Mouse (Mus musculus) lung, embryonic 14.5 days (tissue): ENCODE results near the gene Ergic1. TPM values are rescaled to one million over a fixed set of nuclear protein-coding genes. Genes with fewer than 3 reads are reported as not detected.

ENCODE experiments used
- ATAC-seq: fragments of 200-750 bp; cut with Nextera tagmentation; 2 replicates; pipeline ENCODE4 v1.8.0; 2017; ENCODE audit warnings: mild to moderate bottlenecking, moderate TSS enrichment, moderate library complexity; ENCODE audit not compliant: insufficient read depth
- DNase-seq: peaks from one replicate; pipeline ENCODE4 v3.0.0-alpha.2; 2015
- H3K27ac ChIP-seq: fragments of 300-500 bp; sonication (generic); 2 replicates; pipeline ENCODE4 v1.5.1; 2014; ENCODE audit warnings: low read depth, mild to moderate bottlenecking, moderate library complexity
- H3K27me3 ChIP-seq: fragments of 300-500 bp; sonication (generic); 2 replicates; pipeline ENCODE4 v1.6.1; 2014; ENCODE audit warnings: low read length, control low read depth; ENCODE audit not compliant: insufficient read depth
- H3K36me3 ChIP-seq: fragments of 300-500 bp; sonication (generic); 2 replicates; pipeline ENCODE4 v1.6.1; 2014; ENCODE audit warnings: control low read depth; ENCODE audit not compliant: insufficient read depth
- H3K4me1 ChIP-seq: fragments of 300-500 bp; sonication (generic); 2 replicates; pipeline ENCODE4 v1.6.1; 2014; ENCODE audit warnings: antibody characterized with exemption, control low read depth; ENCODE audit not compliant: insufficient read depth
- H3K4me2 ChIP-seq: fragments of 300-500 bp; sonication (generic); 2 replicates; pipeline ENCODE4 v1.6.1; 2014; ENCODE audit warnings: mild to moderate bottlenecking
- H3K4me3 ChIP-seq: fragments of 300-500 bp; sonication (generic); 2 replicates; pipeline ENCODE4 v1.5.1; 2014; ENCODE audit warnings: low read depth, low read length
- H3K9ac ChIP-seq: fragments of 300-500 bp; sonication (generic); 2 replicates; pipeline ENCODE4 v1.6.1; 2014
- H3K9me3 ChIP-seq: fragments of 300-500 bp; sonication (generic); 2 replicates; pipeline ENCODE4 v1.6.1; 2016; ENCODE audit warnings: low read depth, low read length, control low read depth
- CTCF ChIP-seq: IDR thresholded peaks from 2 replicates; pipeline ENCODE4 v1.5.1; 2016; ENCODE audit warnings: antibody characterized with exemption, low read depth
- WGBS: fragments of 180-500 bp; shearing (Covaris S2); extraction: QIAGEN DNeasy Blood & Tissue Kit; methylation state at CpG from one replicate; pipeline ENCODE4 v1.1.7; 2014; 5-methylcytosine and 5-hydroxymethylcytosine counted together
- polyA plus RNA-seq: library from polyadenylated mRNA; unstranded; fragments of >200 nt; fragmentation: Nextera tagmentation; extraction: Ambion mirVana; gene quantifications from 2 replicates; pipeline ENCODE4 v1.2.1, GENCODE M21; 2014

Gene Ergic1
- polyA plus RNA-seq, 1 experiment from 2014 or later: 125 TPM

DNA sequence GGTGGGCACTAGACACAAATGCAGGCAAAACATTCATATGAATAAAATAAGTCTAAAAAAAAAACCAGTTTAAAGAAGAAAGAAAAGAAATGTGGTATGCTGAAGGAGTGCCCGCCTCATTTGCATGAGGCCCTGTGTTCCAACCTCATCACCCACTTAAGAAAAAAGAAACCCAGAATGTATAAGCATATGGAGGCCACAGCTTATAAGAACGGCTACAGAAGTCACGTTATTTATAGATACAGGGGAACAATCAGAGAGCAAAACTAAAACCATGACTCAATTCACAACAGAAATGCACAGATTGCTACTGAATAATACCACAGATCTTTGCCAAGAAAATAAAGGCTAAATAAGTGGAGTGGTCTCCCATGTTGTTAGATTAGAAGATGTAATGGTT is 43.0 kb upstream of the Ergic1 start:
- Histone ChIP-seq H3K27me3 (0 out of 2 replicates have a peak, but pooled peaks cover 4% of the 10 kb centered on the region), H3K36me3 (no peaks in the 10 kb centered on the region), H3K4me2 (no peak overlapping the region), H3K9ac (no peak overlapping the region), H3K4me1 (no peaks in the 10 kb centered on the region), H3K4me3 (no peak overlapping the region), H3K27ac (no peak overlapping the region), H3K9me3 (no peaks in the 10 kb centered on the region)
- DNase-seq (no peak), ATAC-seq (no peak)
- TF ChIP-seq CTCF: no peak
- WGBS: 75% methylated on average over 3 of the region's 3 CpGs

DNA sequence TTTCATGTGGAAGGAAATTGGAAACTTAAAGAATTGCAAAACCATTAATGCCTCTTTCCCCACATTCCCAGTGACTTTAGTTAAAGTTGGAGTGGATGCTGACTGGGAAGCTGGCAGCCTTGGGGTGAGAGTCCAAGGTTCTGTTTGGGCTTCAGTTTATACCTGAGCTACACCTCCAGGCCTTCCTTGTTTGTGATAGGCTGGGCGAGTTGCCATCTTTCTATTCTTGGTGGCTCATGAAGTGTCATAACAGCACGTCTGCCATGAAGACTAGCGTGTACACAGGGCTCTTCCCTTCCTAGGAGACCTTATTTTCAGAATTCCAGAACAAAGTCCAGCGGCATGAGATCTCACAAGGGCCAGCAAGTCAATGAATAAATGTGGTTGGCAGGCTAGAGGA is 38.6 kb upstream of the Ergic1 start:
- no peaks in the 10 kb centered on the region for H3K4me1 ChIP-seq
- H3K27ac ChIP-seq: no peak overlapping the region
- DNase-seq (no peak), ATAC-seq (no peak)
- 0 out of 2 replicates have a peak, but pooled peaks cover 4% of the 10 kb centered on the region for H3K27me3 ChIP-seq
- no peaks in the 10 kb centered on the region for H3K9me3 ChIP-seq
- WGBS: 52% methylated on average over 4 of the region's 4 CpGs
- H3K4me3 ChIP-seq: no peak overlapping the region
- TF ChIP-seq CTCF: no peak
- no peak overlapping the region for H3K9ac ChIP-seq
- H3K4me2 ChIP-seq: no peak overlapping the region
- no peaks in the 10 kb centered on the region for H3K36me3 ChIP-seq

DNA sequence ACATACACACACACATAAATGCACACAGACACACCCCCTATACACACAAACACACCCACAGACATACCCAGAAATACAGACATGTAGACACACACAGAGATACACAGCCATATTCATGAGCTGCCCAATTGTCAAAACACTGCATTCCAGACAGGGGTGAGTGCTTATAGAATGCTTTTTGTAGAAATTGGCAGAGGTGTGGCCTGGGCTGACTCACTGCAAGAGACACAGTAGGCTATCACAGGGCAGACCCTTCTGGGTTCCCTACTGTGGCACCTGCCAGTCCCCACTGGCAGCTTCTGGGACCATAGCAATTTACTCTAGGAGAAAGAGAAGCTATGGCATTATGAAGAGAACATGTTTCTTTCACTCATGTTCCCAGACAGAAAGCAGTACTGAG is 37.0 kb upstream of the Ergic1 start:
- ATAC-seq: no peak
- no peak overlapping the region for H3K27ac ChIP-seq
- no peak overlapping the region for H3K4me2 ChIP-seq
- no peak overlapping the region for H3K9ac ChIP-seq
- H3K27me3 ChIP-seq: no peaks in the 10 kb centered on the region
- no peaks in the 10 kb centered on the region for H3K36me3 ChIP-seq
- no peak overlapping the region for H3K4me3 ChIP-seq
- no peaks in the 10 kb centered on the region for H3K4me1 ChIP-seq
- no peak for TF ChIP-seq CTCF
- H3K9me3 ChIP-seq: no peaks in the 10 kb centered on the region
- no peak for DNase-seq

DNA sequence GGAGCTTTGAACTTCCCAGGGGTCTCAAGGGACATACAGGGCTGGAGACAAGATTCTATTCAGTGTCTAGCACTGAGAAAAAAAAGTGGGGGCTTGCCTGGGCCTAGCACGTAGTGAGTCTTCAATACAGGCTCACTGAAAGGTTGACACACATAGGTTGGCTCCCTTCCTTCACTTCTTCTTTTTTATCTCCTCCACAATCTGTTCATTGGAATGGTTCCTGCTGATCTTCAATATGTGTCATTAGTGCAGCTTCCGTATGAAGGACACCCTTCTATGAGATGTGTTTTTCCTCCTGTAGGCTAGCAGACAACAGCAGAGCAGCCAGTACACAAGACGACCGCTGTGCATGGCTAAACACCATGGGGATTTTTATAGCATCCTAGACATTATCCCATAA is 36.5 kb upstream of the Ergic1 start:
- TF ChIP-seq CTCF: no peak
- H3K4me3 ChIP-seq: no peak overlapping the region
- H3K36me3 ChIP-seq: no peaks in the 10 kb centered on the region
- H3K4me1 ChIP-seq: no peaks in the 10 kb centered on the region
- H3K4me2 ChIP-seq: no peak overlapping the region
- H3K27ac ChIP-seq: no peak overlapping the region
- DNase-seq (no peak), ATAC-seq (no peak)
- H3K9me3 ChIP-seq: no peaks in the 10 kb centered on the region
- H3K9ac ChIP-seq: no peak overlapping the region
- 87% methylated on average over 4 of the region's 4 CpGs for WGBS
- no peaks in the 10 kb centered on the region for H3K27me3 ChIP-seq

DNA sequence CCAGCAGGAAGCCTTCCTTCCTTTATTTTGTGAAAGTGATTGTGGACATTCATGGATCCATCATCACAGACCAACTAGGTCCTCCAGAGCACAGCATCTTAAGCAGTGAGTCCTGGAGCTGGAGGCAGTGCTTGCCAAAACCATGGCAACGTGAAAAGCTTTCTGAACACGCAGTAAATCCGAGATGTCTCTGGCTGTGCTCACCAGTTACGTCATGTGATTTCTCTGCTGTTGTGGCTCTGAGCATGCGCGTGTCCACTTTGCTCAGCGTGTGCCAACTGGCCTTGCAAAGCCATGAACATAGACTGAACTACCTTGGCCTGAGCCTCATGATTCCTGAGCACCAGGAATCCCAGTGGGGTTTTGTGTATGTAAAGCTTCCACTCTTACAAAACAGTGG is 36.0 kb upstream of the Ergic1 start:
- Histone ChIP-seq H3K27ac (no peak overlapping the region), H3K9me3 (no peaks in the 10 kb centered on the region), H3K27me3 (no peaks in the 10 kb centered on the region), H3K4me3 (no peak overlapping the region), H3K4me2 (no peak overlapping the region), H3K36me3 (no peaks in the 10 kb centered on the region), H3K9ac (no peak overlapping the region), H3K4me1 (no peaks in the 10 kb centered on the region)
- WGBS: 64% methylated on average over 7 of the region's 7 CpGs
- ATAC-seq: no peak
- DNase-seq: no peak
- TF ChIP-seq CTCF: no peak

DNA sequence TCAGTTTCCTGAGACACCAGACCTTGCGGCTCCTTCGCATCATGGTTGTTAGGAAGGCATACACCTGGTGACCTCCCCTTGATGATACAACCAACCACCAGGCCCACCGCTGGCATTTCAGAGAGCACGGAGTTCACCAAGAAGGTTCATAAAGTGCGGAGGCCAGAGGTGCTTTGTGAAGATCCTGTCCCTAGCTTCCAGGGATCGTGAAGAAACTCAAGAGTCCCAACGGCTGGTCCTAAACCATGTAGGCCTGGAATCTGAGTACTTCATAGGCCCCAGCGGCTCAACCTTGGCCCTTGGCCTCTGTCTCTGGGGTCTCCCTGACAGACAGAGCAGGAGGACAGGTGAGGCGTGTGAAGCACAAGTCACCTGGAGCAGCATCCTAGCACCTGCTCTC is 34.0 kb upstream of the Ergic1 start:
- no peak for TF ChIP-seq CTCF
- Histone ChIP-seq H3K27ac (no peak overlapping the region), H3K4me3 (no peak overlapping the region), H3K4me1 (no peaks in the 10 kb centered on the region), H3K27me3 (no peaks in the 10 kb centered on the region), H3K9me3 (no peaks in the 10 kb centered on the region), H3K9ac (no peak overlapping the region), H3K36me3 (no peaks in the 10 kb centered on the region), H3K4me2 (no peak overlapping the region)
- no peak for DNase-seq
- no peak for ATAC-seq
- 87% methylated on average over 9 of the region's 9 CpGs for WGBS

DNA sequence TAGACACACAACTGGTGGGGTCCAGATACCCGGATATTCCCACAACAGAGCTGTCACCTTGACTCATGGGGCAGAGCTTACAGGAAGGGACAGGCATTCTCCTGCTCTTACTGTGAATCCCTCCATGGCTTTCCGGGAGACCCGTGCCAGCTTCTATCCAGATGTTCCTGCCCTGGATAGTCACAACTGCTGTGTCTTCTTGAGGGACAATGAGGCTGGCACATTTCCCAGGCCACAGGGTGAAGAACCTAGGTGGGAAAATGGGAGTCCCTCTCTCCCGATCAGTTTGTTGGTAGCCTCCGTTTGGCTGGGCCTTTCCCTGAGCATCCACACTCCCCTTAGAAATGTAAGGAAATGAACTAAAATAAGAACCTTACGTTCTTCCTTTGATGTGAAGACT is 32.5 kb upstream of the Ergic1 start:
- ATAC-seq (no peak), DNase-seq (no peak)
- Histone ChIP-seq H3K4me2 (no peak overlapping the region), H3K9me3 (no peaks in the 10 kb centered on the region), H3K27me3 (no peaks in the 10 kb centered on the region), H3K9ac (no peak overlapping the region), H3K4me1 (no peaks in the 10 kb centered on the region), H3K36me3 (no peaks in the 10 kb centered on the region), H3K27ac (no peak overlapping the region), H3K4me3 (no peak overlapping the region)
- WGBS: 79% methylated on average over 6 of the region's 6 CpGs
- no peak for TF ChIP-seq CTCF

DNA sequence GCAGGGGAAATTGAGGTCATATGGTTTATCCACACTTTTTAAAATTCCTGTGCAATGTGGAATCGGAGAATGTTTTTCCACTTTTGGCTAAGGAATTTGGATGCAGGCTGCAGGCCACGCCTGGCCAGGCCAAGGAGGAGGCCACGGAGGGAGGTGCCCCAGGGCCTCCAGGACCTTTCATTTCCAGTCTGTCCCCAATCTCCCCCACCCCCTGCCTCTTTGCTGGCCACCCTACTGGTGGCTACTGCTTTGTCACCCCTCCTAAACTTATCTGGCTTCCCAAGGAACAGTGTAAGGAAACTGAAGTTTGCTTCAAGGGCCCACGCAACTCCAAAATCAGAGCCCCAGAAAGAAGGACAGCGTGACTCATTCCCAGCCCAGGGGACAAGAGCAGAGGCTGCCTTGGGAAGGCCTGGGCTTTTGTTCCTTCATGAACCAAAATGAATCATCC is 31.5 kb upstream of the Ergic1 start:
- no peak overlapping the region for H3K9ac ChIP-seq
- H3K36me3 ChIP-seq: no peaks in the 10 kb centered on the region
- H3K9me3 ChIP-seq: no peaks in the 10 kb centered on the region
- no peak overlapping the region for H3K4me3 ChIP-seq
- no peak overlapping the region for H3K4me2 ChIP-seq
- H3K27ac ChIP-seq: no peak overlapping the region
- 0 out of 2 replicates have a peak, but pooled peaks cover 1% of the 10 kb centered on the region for H3K4me1 ChIP-seq
- 77% methylated on average over 5 of the region's 5 CpGs for WGBS
- no peak for ATAC-seq
- TF ChIP-seq CTCF: no peak
- no peak for DNase-seq
- no peaks in the 10 kb centered on the region for H3K27me3 ChIP-seq
